Mouse (Mus musculus) cerebellum, adult 9-10 months (tissue): ENCODE measurements around the gene Ppm1m.
A peak's percentile ranks its signal among the peaks of the same experiment; 100 is the strongest.
"Not testable (repeated sequence)": the region's sequence is repeated elsewhere in the genome, so short reads cannot be mapped to it uniquely, and the experiment has no call there.

ENCODE experiments used
- DNase-seq: peaks from one replicate; pipeline ENCODE4 v3.0.0; 2022

Ppm1m gene

GRCm38 (mm10) chr9:106191355-106191754 lies 8.2 kb downstream of the Ppm1m start:
- no peak for DNase-seq

- no peak for DNase-seq
These were observed 15.6 kb downstream of the Ppm1m start for GRCm38 (mm10) chr9:106183996-106184395.

- DNase-seq: no peak
These were observed 17.4 kb downstream of the Ppm1m start for GRCm38 (mm10) chr9:106182146-106182545.

- no peak for DNase-seq
These were observed 19.6 kb downstream of the Ppm1m start for GRCm38 (mm10) chr9:106179964-106180363.

GRCm38 (mm10) chr9:106179454-106179853 lies 20.1 kb downstream of the Ppm1m start:
- no peak for DNase-seq

GRCm38 (mm10) chr9:106177799-106178198 lies 21.7 kb downstream of the Ppm1m start:
- no peak for DNase-seq

GRCm38 (mm10) chr9:106176769-106177168 lies 22.8 kb downstream of the Ppm1m start:
- no peak for DNase-seq

GRCm38 (mm10) chr9:106175552-106176200 lies 23.9 kb downstream of the Ppm1m start:
- no peak for DNase-seq

GRCm38 (mm10) chr9:106173363-106173762 lies 26.2 kb downstream of the Ppm1m start:
- DNase-seq: no peak

- peak; percentile 58 for DNase-seq
These were observed 27.0 kb downstream of the Ppm1m start for GRCm38 (mm10) chr9:106172527-106172926.

- peak; percentile 87 for DNase-seq
These were observed 28.0 kb downstream of the Ppm1m start for GRCm38 (mm10) chr9:106171346-106172158.

GRCm38 (mm10) chr9:106170556-106171345 lies 28.8 kb downstream of the Ppm1m start, which contains the start of gene Wdr82:
Wdr82 (plus strand) TSS chr9:106170928.
- peak; percentile 89 for DNase-seq

- peak; percentile 69 for DNase-seq
These were observed 29.6 kb downstream of the Ppm1m start for GRCm38 (mm10) chr9:106169917-106170316.

- not testable (repeated sequence) for DNase-seq
These were observed 30.5 kb downstream of the Ppm1m start for GRCm38 (mm10) chr9:106169006-106169405.

- DNase-seq: no peak
These were observed 31.8 kb downstream of the Ppm1m start for GRCm38 (mm10) chr9:106167703-106168102.

- no peak for DNase-seq
These were observed 32.3 kb downstream of the Ppm1m start for GRCm38 (mm10) chr9:106167241-106167640.

- DNase-seq: no peak
These were observed 32.8 kb downstream of the Ppm1m start for GRCm38 (mm10) chr9:106166709-106167108.

GRCm38 (mm10) chr9:106160426-106160825 lies 39.1 kb downstream of the Ppm1m start:
- no peak for DNase-seq

- DNase-seq: peak; percentile 98
These were observed 39.7 kb downstream of the Ppm1m start for GRCm38 (mm10) chr9:106159784-106160301.

GRCm38 (mm10) chr9:106159237-106159636 lies 40.3 kb downstream of the Ppm1m start:
- DNase-seq: no peak

GRCm38 (mm10) chr9:106158037-106158491 lies 41.5 kb downstream of the Ppm1m start, which contains the start of gene Glyctk:
Glyctk (minus strand) TSS chr9:106158138.
- DNase-seq: no peak

GRCm38 (mm10) chr9:106157623-106157925 lies 42.0 kb downstream of the Ppm1m start:
- DNase-seq: no peak
